Mouse (Mus musculus): ENCODE measurements around the gene Polm. TPM values are rescaled to one million over a fixed set of nuclear protein-coding genes. Genes with fewer than 3 reads are reported as not detected.

Gene Polm
- polyA plus RNA-seq, 2 experiments from 2014 or later: 20.6 to 22.5 TPM

Other genes with a start within 250 kb of the Polm start
- gene Mrps24, start 122.3 kb downstream of the Polm start, polyA plus RNA-seq (2017; shearing (Covaris generic)): 10 to 100 TPM; 66.0 to 69.2 TPM
- gene Urgcp, start 75.6 kb downstream of the Polm start, polyA plus RNA-seq (2017; shearing (Covaris generic)): 1 to 10 TPM; 3.7 to 6.1 TPM
- gene Dbnl, start 49.5 kb downstream of the Polm start, polyA plus RNA-seq (2017; shearing (Covaris generic)): 100 to 1,000 TPM; 119 to 149 TPM
- 1 to 10 TPM; 1.3 to 1.5 TPM for gene Pgam2, start 34.3 kb downstream of the Polm start, polyA plus RNA-seq (2017; shearing (Covaris generic))
- gene Aebp1, start 23.9 kb upstream of the Polm start, polyA plus RNA-seq (2017; shearing (Covaris generic)): under 1 TPM in 1 of 2 experiments, not detected in 1; 0.56 TPM
- gene Pold2, start 40.3 kb upstream of the Polm start, polyA plus RNA-seq (2017; shearing (Covaris generic)): 10 to 100 TPM; 20.6 to 26.9 TPM
- not detected for gene Myl7, start 60.8 kb upstream of the Polm start, polyA plus RNA-seq (2017; shearing (Covaris generic))
- not detected for gene Gck, start 112.1 kb upstream of the Polm start, polyA plus RNA-seq (2017; shearing (Covaris generic))
- gene Ykt6, start 117.7 kb upstream of the Polm start, polyA plus RNA-seq (2017; shearing (Covaris generic)): 10 to 100 TPM; 25.6 to 26.7 TPM
- gene Camk2b, start 228.3 kb upstream of the Polm start, polyA plus RNA-seq (2017; shearing (Covaris generic)): 10 to 100 TPM in 1 of 2 experiments, 1 to 10 TPM in 1; 4.3 to 16.1 TPM